Mouse (Mus musculus) granulocyte monocyte progenitor cell, adult 5-6 weeks (primary cell): ENCODE measurements around the gene Dab1. TPM values are rescaled to one million over a fixed set of nuclear protein-coding genes. Genes with fewer than 3 reads are reported as not detected.

ENCODE experiments used
- ATAC-seq: replicated peaks from 2 replicates; pipeline ENCODE4 v1.8.0; 2016; ENCODE audit warnings: mild to moderate bottlenecking, moderate TSS enrichment, inconsistent platforms; ENCODE audit not compliant: poor library complexity, severe bottlenecking
- total RNA-seq, 2 experiments: library from RNA; stranded (forward) in 1 of 2; stranded (reverse) in 1 of 2; fragments of 200-712, 200-1000 nt in 1 of 2; fragments of >200 nt in 1 of 2; fragmentation: Nextera tagmentation in 1 of 2; gene quantifications; 2 replicates each; pipeline ENCODE4 v1.2.3; 2014 to 2017

Dab1 gene
- total RNA-seq, 2 experiments from 2014 or later = not detected

- ATAC-seq = no peak
Measured at GRCm38 (mm10) chr4:104429127-104429526, 810.0 kb downstream of the Dab1 start.

GRCm38 (mm10) chr4:104431231-104431855 lies 812.2 kb downstream of the Dab1 start:
- no peak for ATAC-seq

DNA sequence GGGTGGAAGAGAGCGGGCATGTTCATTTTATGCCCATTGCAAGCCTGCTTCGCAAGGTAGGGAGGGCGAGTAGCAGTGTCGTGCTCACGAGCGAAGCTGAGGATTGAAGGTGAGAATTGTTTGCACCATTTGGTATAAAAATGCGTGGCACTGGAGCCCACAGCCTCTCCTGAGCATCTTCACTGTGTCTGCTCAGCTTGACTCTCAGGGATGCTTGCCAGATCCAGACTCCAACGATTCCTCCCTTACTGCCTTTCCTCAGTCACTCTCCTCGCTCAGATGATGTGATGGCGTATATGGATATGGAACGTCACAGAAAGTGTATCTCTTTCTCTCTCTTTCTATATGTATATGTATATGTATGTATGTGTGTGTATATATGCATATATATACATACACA lies 813.0 kb downstream of the Dab1 start:
- ATAC-seq = no peak

- no peak for ATAC-seq
Measured at GRCm38 (mm10) chr4:104435736-104436135, 816.6 kb downstream of the Dab1 start.

- no peak for ATAC-seq
Measured at GRCm38 (mm10) chr4:104436411-104436810, 817.3 kb downstream of the Dab1 start.

GRCm38 (mm10) chr4:104438730-104439129 lies 819.6 kb downstream of the Dab1 start:
- ATAC-seq = no peak

DNA sequence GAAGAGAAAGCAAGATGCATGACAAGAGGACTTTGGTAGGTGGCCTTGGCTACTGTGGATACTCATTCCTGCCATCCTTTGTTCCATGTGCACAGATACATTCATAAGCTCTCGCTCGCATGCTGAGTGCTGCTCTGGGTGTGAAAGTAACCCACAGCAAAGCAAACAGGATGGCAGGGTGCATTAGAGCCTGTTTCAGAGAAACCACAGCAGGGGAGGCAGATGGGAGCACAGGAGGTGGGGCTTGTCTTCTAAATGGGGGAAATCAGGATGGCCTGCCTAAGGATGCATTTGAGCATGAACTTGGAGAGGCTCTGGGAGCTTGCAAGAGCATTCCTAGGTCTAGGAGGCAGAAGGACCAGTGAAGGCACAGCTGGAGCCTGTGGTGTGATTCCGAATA lies 820.5 kb downstream of the Dab1 start:
- no peak for ATAC-seq

- ATAC-seq = no peak
Measured at GRCm38 (mm10) chr4:104442925-104443747, 824.0 kb downstream of the Dab1 start.

DNA sequence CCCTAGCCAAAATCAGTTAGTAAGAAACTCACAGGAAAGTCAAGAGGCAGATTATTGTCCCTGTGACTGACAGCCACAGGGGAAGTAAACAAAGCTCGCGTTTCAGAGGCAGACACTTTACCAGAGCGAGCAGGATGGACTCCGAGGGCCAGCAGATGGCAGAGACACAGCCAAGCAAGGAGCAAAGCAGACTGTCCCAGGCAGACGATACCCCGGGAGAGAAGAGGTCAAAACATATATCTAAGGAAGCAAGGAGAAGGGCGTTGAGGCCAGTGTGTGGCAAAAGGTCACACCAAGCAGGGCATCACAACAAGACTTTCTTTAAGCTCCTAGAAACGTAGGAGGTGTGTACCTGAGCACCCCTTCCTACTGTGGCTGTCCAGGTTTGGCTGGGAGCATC lies 824.6 kb downstream of the Dab1 start:
- no peak for ATAC-seq

DNA sequence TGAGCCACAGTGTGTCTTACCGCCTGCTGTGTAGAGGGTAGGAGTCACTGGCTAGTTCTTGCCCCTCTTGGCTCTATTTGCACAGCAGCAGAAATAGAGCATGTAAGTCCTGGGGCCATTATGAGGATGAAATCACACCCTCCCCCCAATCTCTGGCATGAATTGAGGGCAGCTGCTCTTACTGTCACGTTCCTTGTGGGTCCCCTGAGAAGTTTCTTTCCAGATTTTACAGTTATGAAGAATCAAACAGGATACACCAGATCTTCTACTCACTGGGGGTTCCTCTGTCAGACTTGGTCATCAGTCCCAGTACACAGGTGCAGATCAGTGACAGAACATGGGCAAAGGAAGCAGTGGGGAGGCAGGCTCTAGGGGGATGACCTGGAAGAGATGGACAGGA lies 825.8 kb downstream of the Dab1 start:
- no peak for ATAC-seq

DNA sequence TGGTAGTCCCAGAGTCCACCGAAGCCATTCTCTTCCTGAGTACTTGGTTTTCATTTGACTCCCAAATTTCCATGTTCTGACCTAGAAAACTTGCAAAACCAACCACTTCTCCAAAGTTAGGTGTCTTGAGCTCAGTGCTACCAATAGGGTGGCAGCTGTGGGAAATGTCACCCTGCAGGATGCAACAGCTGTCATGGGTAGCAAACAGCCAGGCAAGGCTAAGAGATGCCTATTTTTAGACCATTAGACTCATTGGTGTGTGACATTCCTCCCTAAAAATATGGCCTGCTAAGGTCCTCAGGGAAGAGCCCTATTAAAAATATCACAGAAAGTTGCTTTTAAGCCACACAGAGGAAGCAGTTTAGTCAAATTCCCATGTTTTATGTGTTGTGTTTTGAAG lies 829.0 kb downstream of the Dab1 start:
- no peak for ATAC-seq

DNA sequence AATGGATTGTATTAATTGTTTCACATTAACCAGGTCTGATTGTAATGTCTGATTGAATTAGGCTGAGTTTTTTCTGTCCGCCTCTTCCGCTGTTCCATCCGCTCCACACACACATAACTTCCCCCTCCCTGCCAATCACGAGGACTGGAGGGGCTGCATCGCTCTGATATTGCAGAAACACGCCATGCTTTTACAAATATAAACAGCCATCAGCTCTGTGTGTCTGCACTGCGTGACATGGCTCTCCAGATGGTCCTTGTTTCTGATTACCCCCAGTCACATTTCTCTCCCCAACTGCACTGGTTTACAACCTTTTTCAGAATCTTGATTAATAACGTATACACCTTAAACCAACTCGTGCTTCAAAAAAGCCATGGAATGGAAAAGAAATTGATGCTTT lies 831.5 kb downstream of the Dab1 start:
- ATAC-seq = no peak

GRCm38 (mm10) chr4:104452587-104452986 lies 833.4 kb downstream of the Dab1 start:
- no peak for ATAC-seq

GRCm38 (mm10) chr4:104455151-104455550 lies 836.0 kb downstream of the Dab1 start:
- no peak for ATAC-seq

- ATAC-seq = no peak
Measured at GRCm38 (mm10) chr4:104455760-104456159, 836.6 kb downstream of the Dab1 start.

GRCm38 (mm10) chr4:104456173-104456873 lies 837.2 kb downstream of the Dab1 start:
- ATAC-seq = no peak

- ATAC-seq = no peak
Measured at GRCm38 (mm10) chr4:104458726-104459125, 839.6 kb downstream of the Dab1 start.

GRCm38 (mm10) chr4:104461106-104462011 lies 842.2 kb downstream of the Dab1 start:
- no peak for ATAC-seq

- no peak for ATAC-seq
Measured at GRCm38 (mm10) chr4:104462932-104463780, 844.0 kb downstream of the Dab1 start.
